Mouse (Mus musculus): Measurements from ENCODE around the gene Oprl1.

DNA sequence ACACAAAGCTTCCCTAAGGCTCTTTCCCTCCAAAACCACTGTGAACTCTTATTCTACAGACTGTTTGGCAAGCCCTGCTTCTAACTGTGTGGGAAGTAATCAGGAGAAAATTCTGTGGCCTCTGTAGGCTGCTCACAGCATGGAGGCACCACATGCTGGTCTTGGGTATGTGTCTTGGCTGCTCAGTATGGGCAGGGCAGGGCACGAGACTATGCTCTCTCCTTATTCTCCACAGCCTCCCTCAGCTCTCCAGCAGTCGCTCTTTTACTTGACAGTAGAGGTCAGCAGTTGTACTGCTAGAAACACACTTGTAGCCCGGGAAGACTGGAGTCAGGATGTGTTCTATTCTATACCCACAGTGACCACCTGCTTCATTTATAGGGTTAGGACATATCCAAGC is 5.2 kb downstream of the Oprl1 start:
- no peak for TF ChIP-seq POLR2A (IDR thresholded peaks at IDR 0.05; ENCODE audit: insufficient read depth, low read depth, low read length)
- no peak for TF ChIP-seq CTCF (IDR thresholded peaks at IDR 0.05; ENCODE audit: insufficient read depth, low read depth, low read length)
